Comparison of ENCODE assay signal across 12 mouse cellular contexts in genomic region chr12:32222758-32223385, GRCm38 (mm10).
"Had no signal": no experiment of that assay in that cellular context is flagged by ENCODE, and none has a peak within 500 bp of the region (broad histone marks: within the 10 kb centered on the region; RNA-seq: fewer than 3 reads in every experiment).

No protein-coding gene starts in this region.

- ATAC-seq: liver, postnatal 0 days; lung, postnatal 0 days; midbrain, embryonic 13.5 days; midbrain, embryonic 15.5 days had no signal

- DNase-seq: liver, postnatal 0 days; lung, adult 2 months; lung, postnatal 14 days; lung, postnatal 36 days; right cerebral cortex, postnatal 14 days; spleen, adult 18-20 months; thymus, adult 2 months; thymus, postnatal 25 days; thymus, postnatal 4 days had no signal
